Mouse (Mus musculus) layer of hippocampus, adult 18-20 months (tissue): ENCODE results near the gene Elmod1. TPM values are rescaled to one million over a fixed set of nuclear protein-coding genes. Genes with fewer than 3 reads are reported as not detected.
A peak's percentile ranks its signal among the peaks of the same experiment; 100 is the strongest.

Experiments used
- DNase-seq, 2 experiments: peaks; one replicate each; pipeline ENCODE4 v3.0.0; 2022; ENCODE audit warnings: low spot score in 2 of 2
- total RNA-seq, 2 experiments: library from RNA; stranded (reverse); gene quantifications; 2 replicates each; pipeline ENCODE4 v1.2.3; 2021

The Elmod1 gene
- total RNA-seq, 2 experiments from 2014 or later = 232 to 245 TPM

- no peak for DNase-seq
Observed at GRCm38 (mm10) chr9:53910823-53911222, 64.3 kb downstream of the Elmod1 start.

DNA sequence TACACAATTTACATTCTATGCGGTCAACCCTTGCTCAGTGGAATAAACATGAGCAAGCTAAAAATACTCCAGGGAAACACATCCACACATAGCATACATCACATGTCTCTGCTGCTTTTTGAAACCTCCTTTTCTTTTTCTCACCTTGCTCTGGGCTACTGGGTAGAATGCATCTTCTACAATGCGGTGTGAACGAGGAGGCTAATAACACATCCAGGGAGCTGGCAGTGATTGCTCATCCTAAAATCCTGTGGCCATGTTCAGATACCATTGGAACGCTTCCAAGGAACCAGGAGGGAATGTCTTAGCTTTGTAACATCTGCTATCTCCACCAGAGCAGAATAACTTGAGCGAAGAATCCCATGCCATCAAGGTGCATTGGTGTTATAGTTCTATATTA lies 64.8 kb downstream of the Elmod1 start:
- no peak for DNase-seq

DNA sequence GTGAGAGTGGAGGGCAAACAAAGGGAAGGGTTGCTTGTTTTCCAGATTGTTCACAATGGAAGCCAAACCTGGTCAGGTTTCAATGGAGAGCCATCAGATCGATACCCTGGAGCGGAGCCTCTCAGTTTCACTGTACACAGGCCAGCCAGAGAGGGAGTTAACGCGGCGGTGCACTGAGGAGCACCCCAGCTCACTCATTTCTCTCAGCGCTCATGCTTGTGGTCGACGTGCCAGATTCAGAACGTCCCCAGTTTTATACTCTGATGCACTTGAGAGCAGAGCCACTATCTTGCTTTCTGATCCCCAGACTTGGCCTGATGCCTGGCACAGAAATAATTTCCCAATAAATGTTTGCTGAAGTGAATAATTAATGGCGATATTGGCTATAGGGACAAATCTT lies 68.3 kb downstream of the Elmod1 start:
- DNase-seq = no peak

- no peak for DNase-seq
Observed at GRCm38 (mm10) chr9:53905418-53905817, 69.7 kb downstream of the Elmod1 start.

DNA sequence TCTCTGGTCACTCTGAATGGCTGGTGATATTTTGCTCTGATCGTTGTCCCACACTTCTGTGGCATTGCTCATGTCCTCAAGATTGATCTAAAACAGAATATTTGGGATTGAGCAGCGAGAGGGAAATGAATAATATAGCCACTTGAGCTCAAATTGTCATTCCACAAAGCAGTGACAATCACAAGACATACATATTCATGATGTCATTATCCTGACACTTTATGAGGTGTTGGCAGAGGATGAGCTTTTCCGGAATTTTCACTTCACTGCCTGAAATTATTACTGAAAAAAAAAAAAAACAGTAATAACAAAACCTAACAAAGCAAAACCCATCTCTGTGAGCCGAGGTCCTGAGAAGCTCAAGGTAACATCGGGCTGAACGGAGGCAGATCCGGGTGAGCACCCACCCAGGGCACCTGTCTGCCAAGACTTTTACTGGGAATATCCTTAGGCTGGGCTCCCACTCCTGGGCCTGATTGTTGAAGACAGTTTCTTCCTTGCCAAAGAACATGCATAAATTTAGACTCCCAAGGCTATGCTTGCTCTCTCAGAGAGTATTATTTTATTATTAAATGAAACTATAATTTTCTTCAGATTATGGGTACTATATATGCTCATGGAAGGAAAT lies 71.8 kb downstream of the Elmod1 start:
- peak in 1 of 2 experiments; percentile 42 for DNase-seq

DNA sequence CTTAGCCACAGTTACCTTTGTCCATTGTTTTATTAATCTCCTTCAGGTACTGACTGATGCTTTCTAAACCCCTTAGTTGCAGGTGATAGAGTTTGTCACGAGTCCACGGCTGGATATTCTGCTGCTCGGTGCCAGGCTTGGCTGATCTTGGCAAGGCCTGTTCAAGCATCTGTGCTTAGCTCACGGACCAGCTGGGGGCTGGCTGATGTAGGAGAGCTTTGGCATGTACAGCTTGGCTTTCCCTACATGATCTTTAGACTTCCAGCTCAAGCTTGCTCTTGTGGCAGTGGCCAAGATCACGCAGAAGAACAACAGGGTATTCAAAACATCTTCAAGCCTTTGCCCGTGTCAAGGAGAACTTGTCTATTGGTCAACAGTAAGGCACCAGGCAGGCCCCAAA lies 75.3 kb downstream of the Elmod1 start:
- DNase-seq = peak in 1 of 2 experiments; percentile 74

- DNase-seq = no peak
Observed at GRCm38 (mm10) chr9:53895827-53896226, 79.3 kb downstream of the Elmod1 start.

GRCm38 (mm10) chr9:53890075-53890474 lies 85.0 kb downstream of the Elmod1 start:
- peak in 1 of 2 experiments; percentile 86 for DNase-seq

- DNase-seq = no peak
Observed at GRCm38 (mm10) chr9:53883588-53884280, 91.4 kb downstream of the Elmod1 start.

GRCm38 (mm10) chr9:53877423-53877822 lies 97.7 kb downstream of the Elmod1 start:
- DNase-seq = no peak

DNA sequence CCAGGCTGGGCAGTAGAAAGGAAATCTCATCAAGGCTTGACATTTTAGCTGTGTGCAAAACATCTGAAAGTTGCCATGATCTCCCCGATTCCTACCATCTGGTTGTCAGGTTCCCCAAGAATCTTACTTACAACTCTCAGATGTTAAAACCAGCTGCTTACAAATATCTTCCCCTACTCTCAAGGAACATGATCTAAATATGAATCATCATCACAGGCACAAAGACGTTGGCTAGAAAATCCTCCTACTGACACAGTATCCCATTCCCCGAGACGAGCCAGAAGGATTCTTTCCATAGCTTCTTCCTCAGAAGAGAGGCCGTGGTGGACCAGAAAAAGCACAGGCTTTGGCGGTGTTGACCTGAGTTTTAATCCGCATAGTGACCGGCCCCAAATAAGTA lies 101.9 kb downstream of the Elmod1 start:
- no peak for DNase-seq

Other genes with a start within 250 kb of the Elmod1 start
- 1 to 10 TPM; 5.0 TPM for gene Slc35f2, start 203.8 kb downstream of the Elmod1 start, total RNA-seq
- not detected for gene Sln, start 125.1 kb downstream of the Elmod1 start, total RNA-seq
- 10 to 100 TPM; 28.5 TPM for gene Tnfaip8l3, start 93.1 kb upstream of the Elmod1 start, total RNA-seq